Mouse (Mus musculus) thymus, adult 2 months (tissue): ENCODE results near the gene 6030458C11Rik. TPM values are rescaled to one million over a fixed set of nuclear protein-coding genes. Genes with fewer than 3 reads are reported as not detected.

ENCODE experiments used
- DNase-seq: peaks from one replicate; pipeline ENCODE4 v3.0.0; 2021
- H3K27ac ChIP-seq: fragments of 200-500 bp; 2 replicates; pipeline ENCODE4 v1.5.1; 2012; ENCODE audit warnings: low read length, control low read depth; ENCODE audit not compliant: control insufficient read depth, insufficient read depth
- H3K27me3 ChIP-seq: fragments of 200-500 bp; 2 replicates; pipeline ENCODE4 v1.6.1; 2012; ENCODE audit warnings: mild to moderate bottlenecking, low read length, moderate library complexity, mixed read lengths; ENCODE audit not compliant: control insufficient read depth, insufficient read depth
- H3K36me3 ChIP-seq: fragments of 200-500 bp; 2 replicates; pipeline ENCODE4 v1.6.1; 2012; ENCODE audit warnings: mild to moderate bottlenecking, low read length, moderate library complexity; ENCODE audit not compliant: control insufficient read depth, insufficient read depth
- H3K4me1 ChIP-seq: fragments of 200-500 bp; replicated peaks from 2 replicates; pipeline ENCODE4 v1.6.1; 2012; ENCODE audit warnings: low read length; ENCODE audit not compliant: control insufficient read depth, insufficient read depth
- H3K4me3 ChIP-seq: fragments of 200-500 bp; 2 replicates; pipeline ENCODE4 v1.5.1; 2012; ENCODE audit warnings: mild to moderate bottlenecking, low read length, control low read depth, moderate library complexity; ENCODE audit not compliant: control insufficient read depth, insufficient read depth
- CTCF ChIP-seq: fragments of 200-500 bp; IDR thresholded peaks from 2 replicates; pipeline ENCODE4 v1.5.1; 2012; ENCODE audit warnings: mild to moderate bottlenecking, control low read depth, low read length, moderate library complexity, borderline replicate concordance; ENCODE audit not compliant: control insufficient read depth, poor library complexity, insufficient read depth; ENCODE audit errors: extremely low read depth
- POLR2A ChIP-seq: fragments of 200-500 bp; IDR thresholded peaks from 2 replicates; pipeline ENCODE4 v1.6.1; 2012; ENCODE audit warnings: mild to moderate bottlenecking, low read length, control low read depth, moderate library complexity; ENCODE audit not compliant: control insufficient read depth, poor library complexity, insufficient read depth; ENCODE audit errors: extremely low read depth
- WGBS: fragments of 180-500 bp; shearing (Covaris S2); methylation state at CpG from one replicate; pipeline ENCODE4 v1.1.7; 2018; 5-methylcytosine and 5-hydroxymethylcytosine counted together
- polyA plus RNA-seq: library from polyadenylated mRNA; depleted of rRNA; stranded (reverse); fragments of >200 nt; gene quantifications from 2 replicates; pipeline ENCODE4 v1.2.3, GENCODE M21; 2012

The 6030458C11Rik gene
- polyA plus RNA-seq, 1 experiment, result 13.5 TPM

DNA sequence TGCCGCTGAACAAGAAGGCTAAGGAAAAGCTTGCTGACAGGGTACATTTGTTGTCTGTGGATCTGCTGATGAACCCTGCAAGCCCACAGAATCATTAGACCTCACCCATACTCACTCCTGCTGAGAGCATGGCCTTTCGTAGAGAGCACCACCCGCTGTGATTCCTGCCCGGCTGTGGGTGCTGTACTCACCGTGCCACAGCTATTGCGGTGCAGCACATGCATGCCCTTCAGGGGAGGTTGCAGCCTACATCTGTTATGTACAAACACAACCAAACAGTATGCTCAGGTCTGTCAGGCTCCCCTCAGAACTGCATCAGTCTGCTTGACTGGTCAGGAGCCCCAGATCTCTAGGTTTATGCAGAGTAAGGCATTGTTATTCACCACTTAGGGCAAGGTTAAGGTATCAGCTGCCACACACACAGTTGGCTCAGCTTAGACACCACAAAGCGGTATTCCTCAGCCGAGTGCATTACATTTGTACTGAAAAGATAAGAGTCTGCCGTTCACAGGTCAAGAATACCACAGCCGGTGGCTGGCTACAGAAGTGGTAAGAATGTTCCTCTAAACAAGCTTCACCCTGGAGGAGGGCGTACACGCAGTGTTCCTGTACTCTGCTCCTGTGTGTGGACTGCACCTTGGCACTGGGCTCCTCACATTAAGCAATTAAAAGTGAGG, 33.5 kb upstream of the 6030458C11Rik start:
- 78% methylated on average over 12 of the region's 12 CpGs for WGBS
- Histone ChIP-seq H3K4me1 (no peaks in the 10 kb centered on the region), H3K27ac (no peak overlapping the region), H3K27me3 (no peaks in the 10 kb centered on the region), H3K4me3 (no peak overlapping the region), H3K36me3 (peaks cover 12% of the 10 kb centered on the region; the same call in 1 of the 2 replicates)
- no peak for TF ChIP-seq POLR2A
- no peak for TF ChIP-seq CTCF
- no peak for DNase-seq

DNA sequence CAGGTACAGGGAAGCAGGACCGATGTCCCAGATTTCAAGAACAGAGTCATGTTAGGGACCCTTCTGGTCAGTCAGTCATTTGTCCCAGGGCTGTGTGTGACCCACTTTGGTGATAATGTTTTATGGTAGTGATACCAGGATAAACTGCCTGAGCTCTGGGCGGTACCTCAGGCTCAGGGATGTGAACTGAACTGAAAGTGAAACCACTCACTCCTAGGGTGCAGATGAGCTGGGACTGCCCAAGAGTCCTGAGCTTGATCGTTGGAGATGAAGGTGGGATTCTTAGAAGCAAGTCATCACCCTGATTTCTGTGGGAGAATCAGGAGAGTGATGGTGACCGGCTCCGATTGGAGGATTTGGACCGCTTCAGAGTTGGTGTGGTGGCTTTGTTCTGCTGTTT, 32.3 kb upstream of the 6030458C11Rik start:
- Histone ChIP-seq H3K27ac (no peak overlapping the region), H3K4me3 (no peak overlapping the region), H3K27me3 (no peaks in the 10 kb centered on the region), H3K4me1 (no peaks in the 10 kb centered on the region), H3K36me3 (peaks cover 11% of the 10 kb centered on the region; the same call in 1 of the 2 replicates)
- DNase-seq, result no peak
- WGBS, result 86% methylated on average over 6 of the region's 6 CpGs
- no peak for TF ChIP-seq POLR2A
- no peak for TF ChIP-seq CTCF

DNA sequence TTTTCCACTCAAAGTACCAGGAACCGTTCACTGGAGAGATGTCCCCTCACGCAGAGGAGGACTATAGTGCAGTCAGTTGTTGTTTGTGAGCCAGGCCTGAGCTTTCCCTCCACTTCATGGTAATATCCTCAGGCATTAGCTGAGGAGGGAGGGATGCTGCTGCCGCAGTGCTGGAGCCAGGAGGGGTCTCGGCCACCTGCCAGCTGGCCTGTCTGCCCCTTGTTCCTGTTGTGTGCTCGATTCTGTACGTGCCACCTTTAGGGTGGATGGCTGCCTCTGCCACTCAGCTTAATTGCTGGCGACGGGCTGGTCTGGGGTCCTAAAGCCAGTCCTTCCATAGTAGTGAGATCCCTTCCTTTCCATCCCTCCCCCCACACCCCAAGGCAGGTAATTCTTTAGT, 29.0 kb upstream of the 6030458C11Rik start:
- Histone ChIP-seq H3K4me1 (no peaks in the 10 kb centered on the region), H3K27me3 (no peaks in the 10 kb centered on the region), H3K27ac (no peak overlapping the region), H3K36me3 (peaks cover 20% of the 10 kb centered on the region), H3K4me3 (no peak overlapping the region)
- DNase-seq, result no peak
- no peak for TF ChIP-seq POLR2A
- no peak for TF ChIP-seq CTCF
- 95% methylated on average over 8 of the region's 8 CpGs for WGBS

- Histone ChIP-seq H3K4me1 (no peaks in the 10 kb centered on the region), H3K27ac (no peak overlapping the region), H3K4me3 (no peak overlapping the region), H3K27me3 (no peaks in the 10 kb centered on the region), H3K36me3 (peaks cover 25% of the 10 kb centered on the region)
- TF ChIP-seq POLR2A (no peak), CTCF (no peak)
- DNase-seq, result no peak
- 89% methylated on average over 4 of the region's 4 CpGs for WGBS
These were observed 24.9 kb upstream of the 6030458C11Rik start for GRCm38 (mm10) chr15:12849373-12849772.

DNA sequence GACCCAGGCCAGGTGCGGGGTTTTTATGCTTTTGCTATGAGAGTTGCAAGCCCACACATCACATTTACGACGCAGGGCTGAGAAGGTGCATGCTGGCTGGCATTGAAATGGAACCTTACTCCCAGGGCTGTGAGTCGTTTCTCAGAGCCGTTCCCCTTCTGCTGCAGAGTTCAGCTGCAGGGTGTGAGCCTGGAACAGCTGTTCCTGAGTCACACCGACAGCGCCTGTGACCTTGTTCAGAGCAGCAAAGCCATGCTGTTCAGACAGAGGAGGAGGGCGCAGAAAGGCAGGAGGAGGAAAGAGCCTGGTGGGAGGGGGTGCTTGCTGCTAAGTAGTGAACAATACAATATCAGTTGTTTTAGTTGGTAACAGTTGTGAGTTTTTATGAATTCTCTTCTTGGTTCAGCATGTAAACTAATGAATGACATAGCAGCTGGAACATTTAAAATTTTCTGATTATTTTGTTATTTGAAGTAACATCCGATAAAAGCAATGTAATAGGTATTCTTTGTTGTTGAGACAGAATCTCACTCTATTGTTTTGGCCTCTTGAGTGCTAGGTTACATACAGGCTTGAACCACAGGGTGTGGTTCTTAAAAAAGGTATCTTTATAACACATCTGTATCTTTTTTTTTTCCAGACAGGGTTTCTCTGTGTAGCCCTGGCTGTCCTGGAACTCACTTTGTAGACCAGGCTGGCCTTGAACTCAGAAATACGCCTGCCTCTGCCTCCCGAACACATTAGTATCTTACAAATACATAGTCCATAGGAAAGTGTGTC, 23.9 kb upstream of the 6030458C11Rik start:
- WGBS, result 93% methylated on average over 11 of the region's 11 CpGs
- no peak for DNase-seq
- H3K27me3 ChIP-seq, result no peaks in the 10 kb centered on the region
- H3K36me3 ChIP-seq, result peaks cover 30% of the 10 kb centered on the region
- no peak overlapping the region for H3K4me3 ChIP-seq
- TF ChIP-seq CTCF (no peak), POLR2A (no peak)
- H3K4me1 ChIP-seq, result no peaks in the 10 kb centered on the region
- H3K27ac ChIP-seq, result no peak overlapping the region

DNA sequence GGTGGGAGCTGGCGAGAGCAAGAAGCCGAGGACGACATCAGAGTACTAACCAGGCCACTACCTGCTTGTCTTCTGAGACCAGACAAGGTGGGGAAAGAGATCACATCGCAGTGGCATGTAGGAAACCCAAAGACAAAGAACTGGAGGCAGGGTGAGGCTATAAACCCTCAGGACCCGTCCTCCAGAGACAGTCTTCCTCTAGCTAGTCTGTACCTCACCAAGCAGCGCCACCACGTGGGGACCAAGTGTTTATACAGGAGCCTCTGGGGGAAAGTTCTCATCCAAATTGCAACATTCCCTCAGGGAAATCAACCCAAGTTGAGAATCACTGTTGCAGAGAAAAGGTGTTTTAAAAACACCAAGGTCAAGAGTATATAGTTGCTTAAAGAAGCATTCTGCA, 18.4 kb upstream of the 6030458C11Rik start:
- no peaks in the 10 kb centered on the region for H3K27me3 ChIP-seq
- peaks cover 29% of the 10 kb centered on the region for H3K36me3 ChIP-seq
- 69% methylated on average over 7 of the region's 7 CpGs for WGBS
- H3K27ac ChIP-seq, result no peak overlapping the region
- peaks cover 9% of the 10 kb centered on the region for H3K4me1 ChIP-seq
- no peak for TF ChIP-seq POLR2A
- TF ChIP-seq CTCF, result no peak
- no peak overlapping the region for H3K4me3 ChIP-seq
- no peak for DNase-seq

DNA sequence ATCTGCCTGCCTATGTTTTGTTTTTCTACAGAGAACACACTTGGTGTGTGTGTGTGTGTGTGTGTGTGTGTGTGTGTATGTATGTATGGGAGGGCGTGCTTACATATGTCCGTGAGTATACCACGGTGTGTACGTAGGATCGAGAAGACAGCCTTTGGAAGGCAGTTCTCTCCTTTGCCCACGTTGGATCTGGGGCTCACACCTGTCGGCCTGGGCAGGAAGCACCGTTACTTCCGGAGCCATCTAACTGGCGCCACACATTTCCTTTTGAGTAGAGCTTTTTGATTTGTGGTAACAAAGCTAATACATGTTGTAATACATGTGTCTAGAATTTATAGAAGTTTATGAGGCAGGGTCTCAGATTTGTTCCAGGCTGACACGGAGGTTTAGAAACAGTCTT, 16.3 kb upstream of the 6030458C11Rik start:
- peak; percentile 12 for DNase-seq
- H3K4me1 ChIP-seq, result peaks cover 9% of the 10 kb centered on the region
- no peak overlapping the region for H3K27ac ChIP-seq
- no peak overlapping the region for H3K4me3 ChIP-seq
- 28% methylated on average over 11 of the region's 11 CpGs for WGBS
- no peaks in the 10 kb centered on the region for H3K27me3 ChIP-seq
- peaks cover 35% of the 10 kb centered on the region for H3K36me3 ChIP-seq
- TF ChIP-seq POLR2A (no peak), CTCF (no peak)
